Mouse (Mus musculus) bone marrow, adult 2 months (tissue): ENCODE results near the gene Tab2.

Experiments
- CTCF ChIP-seq: fragments of 200-500 bp; IDR thresholded peaks from 2 replicates; pipeline ENCODE4 v1.5.1; 2011; ENCODE audit warnings: low read length, control low read depth; ENCODE audit not compliant: control insufficient read depth, insufficient read depth
- POLR2A ChIP-seq: fragments of 200-500 bp; IDR thresholded peaks from 2 replicates; pipeline ENCODE4 v1.6.1; 2011; ENCODE audit warnings: low read depth, mild to moderate bottlenecking, control low read depth, low read length, borderline replicate concordance; ENCODE audit not compliant: control insufficient read depth

DNA sequence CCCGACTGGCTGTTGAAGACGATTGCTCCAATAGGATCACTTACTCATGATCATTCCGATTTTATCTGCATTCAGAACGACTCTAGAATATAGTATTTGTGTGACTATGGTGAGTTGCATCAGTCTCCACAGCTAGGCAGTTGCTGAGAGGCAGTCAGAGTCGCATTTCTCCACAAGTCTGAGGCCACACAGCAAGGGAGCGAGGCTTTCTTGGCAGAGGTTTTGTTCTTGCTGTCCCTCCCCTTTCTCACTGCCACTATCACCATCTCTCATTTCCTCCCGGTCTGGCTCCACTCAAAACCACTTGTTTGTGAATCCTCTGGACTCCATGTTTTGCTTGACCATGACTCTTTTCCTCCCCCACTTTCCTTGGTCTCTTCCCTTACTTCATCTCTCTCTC lies 81.8 kb downstream of the Tab2 start:
- TF ChIP-seq POLR2A (no peak), CTCF (no peak)
